In the genomic region with DNA sequence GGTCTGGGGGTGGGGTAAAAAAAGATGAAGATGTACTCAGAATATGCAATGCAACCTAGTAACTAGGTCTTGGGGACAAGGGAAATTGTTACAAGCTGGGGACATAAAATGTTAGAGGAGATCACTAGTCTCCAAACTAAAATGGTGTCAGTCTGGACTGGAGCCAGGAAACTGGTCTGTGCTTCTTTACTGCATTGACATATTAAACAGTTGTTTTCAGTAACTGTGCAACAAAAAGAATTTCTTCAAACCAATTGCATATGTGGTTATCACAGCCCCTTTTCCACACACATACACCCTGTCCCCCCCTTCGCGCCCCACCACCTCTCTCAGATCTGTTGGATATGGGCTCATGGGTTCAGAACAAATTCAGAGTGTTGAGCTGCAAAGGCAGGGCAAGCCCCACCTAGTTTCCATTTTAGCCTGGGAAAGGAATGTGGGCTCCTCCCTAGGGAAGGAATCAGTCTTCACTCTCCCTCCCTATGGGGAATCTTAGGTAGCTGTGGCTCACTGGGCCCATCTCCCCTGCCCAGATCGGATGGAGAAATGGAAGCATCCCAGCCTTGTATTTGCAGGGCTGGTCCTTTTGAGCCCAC, we compare ENCODE assay signal across 14 mouse cellular contexts. TPM values are rescaled to one million over a fixed set of nuclear protein-coding genes. Genes with fewer than 3 reads are reported as not detected.
A peak's percentile ranks its signal among the peaks of the same experiment; 100 is the strongest.
DNase-seq lines count a peak whose midpoint lies in the region; ATAC-seq and TF ChIP-seq lines count a peak whose summit lies in the region.
"Had no signal": no experiment of that assay in that cellular context is flagged by ENCODE, and none has a peak within 500 bp of the region (broad histone marks: within the 10 kb centered on the region; RNA-seq: fewer than 3 reads in every experiment).

No protein-coding gene starts in this region.

- no peaks in the 10 kb centered on the region for H3K27me3 ChIP-seq in kidney, embryonic 14.5 days (ENCODE audit: control insufficient read depth, insufficient read depth, low read length)
- no peaks in the 10 kb centered on the region for H3K27me3 ChIP-seq in embryonic facial prominence, embryonic 14.5 days (replicated peaks; ENCODE audit: control insufficient read depth, insufficient read depth, low read length)

- peak overlapping the region; percentile 75 for H3K27ac ChIP-seq in gastrocnemius, adult 2 months
- peak overlapping the region; percentile 38; the same call in 1 of the 2 replicates for H3K27ac ChIP-seq in kidney, embryonic 14.5 days (ENCODE audit: low read depth, low read length)
- no peak overlapping the region for H3K27ac ChIP-seq in embryonic facial prominence, embryonic 14.5 days (replicated peaks; ENCODE audit: low read depth, low read length)

- no peak overlapping the region for H3K4me2 ChIP-seq in kidney, embryonic 14.5 days (replicated peaks; ENCODE audit: low read depth, low read length)
- H3K4me2 ChIP-seq in embryonic facial prominence, embryonic 14.5 days (ENCODE audit: low read depth, low read length) = no peak overlapping the region

- 0 out of 2 replicates have a peak, but pooled peaks have one; percentile 33 for ATAC-seq in kidney, embryonic 14.5 days (ENCODE audit: low FRiP score, low TSS enrichment)
- no peak for ATAC-seq in embryonic facial prominence, embryonic 14.5 days (ENCODE audit: low read depth)
- ATAC-seq: forebrain, embryonic 16.5 days had no signal

- no peak for DNase-seq in gastrocnemius, adult 2 months
- no peak for DNase-seq in gastrocnemius, adult 8-10 months (ENCODE audit: low spot score in 2 of 2)
- DNase-seq in kidney, adult 11 months = no peak
- DNase-seq in 3T3-L1 (ENCODE audit: low read depth, low spot score) = peak; percentile 82
- peak; percentile 47 for DNase-seq in embryonic facial prominence, embryonic 14.5 days (ENCODE audit: low spot score)
- DNase-seq in left cerebral cortex, postnatal 4 days = no peak
- no peak for DNase-seq in right cerebral cortex, postnatal 14 days
- DNase-seq: adrenal gland, adult 8-10 months; cerebellum, adult 2 months; midbrain, embryonic 14.5 days; spleen, adult 18-20 months; thymus, postnatal 25 days had no signal

- H3K9me3 ChIP-seq in kidney, embryonic 14.5 days (ENCODE audit: control insufficient read depth, low read length) = no peaks in the 10 kb centered on the region
- H3K9me3 ChIP-seq in embryonic facial prominence, embryonic 14.5 days (ENCODE audit: control insufficient read depth, low read length) = no peaks in the 10 kb centered on the region

- H3K4me3 ChIP-seq in gastrocnemius, adult 2 months = no peak overlapping the region
- H3K4me3 ChIP-seq in kidney, embryonic 14.5 days (ENCODE audit: low read length) = no peak overlapping the region
- no peak overlapping the region for H3K4me3 ChIP-seq in embryonic facial prominence, embryonic 14.5 days (ENCODE audit: low read depth, low read length)

- no peak for TF ChIP-seq CTCF in gastrocnemius, adult 2 months (IDR thresholded peaks at IDR 0.05)

- peaks cover 25% of the 10 kb centered on the region for H3K4me1 ChIP-seq in kidney, embryonic 14.5 days (ENCODE audit: control insufficient read depth, insufficient read depth, low read length)
- H3K4me1 ChIP-seq in embryonic facial prominence, embryonic 14.5 days (ENCODE audit: control insufficient read depth, insufficient read depth, low read length) = peaks cover 24% of the 10 kb centered on the region

- 85% methylated on average over 3 of the region's 3 CpGs for WGBS in kidney, embryonic 14.5 days
- WGBS in embryonic facial prominence, embryonic 14.5 days = 73% methylated on average over 3 of the region's 3 CpGs

- no peak overlapping the region for H3K9ac ChIP-seq in kidney, embryonic 14.5 days (ENCODE audit: low read depth, low read length)
- H3K9ac ChIP-seq in embryonic facial prominence, embryonic 14.5 days (ENCODE audit: low read depth, low read length) = no peak overlapping the region

- H3K36me3 ChIP-seq in kidney, embryonic 14.5 days (ENCODE audit: control insufficient read depth, insufficient read depth, low read length) = no peaks in the 10 kb centered on the region
- H3K36me3 ChIP-seq in embryonic facial prominence, embryonic 14.5 days (ENCODE audit: control insufficient read depth, insufficient read depth, low read length) = no peaks in the 10 kb centered on the region

- intact Hi-C loops in gastrocnemius, adult 2 months (cut with DNase I) = no loop called here
- intact Hi-C loops in left cerebral cortex, postnatal 4 days (cut with DNase I) = no loop called here

RNA-seq across cellular contexts. Expression of a gene that starts 43.3 kb away (rescaled TPM):
- total RNA-seq in gastrocnemius, adult 2 months (2021) = 10 to 100 TPM; 63.6 to 92.5 TPM
- total RNA-seq in gastrocnemius, adult 8-10 months (2022) = 10 to 100 TPM; 34.1 to 69.3 (median 46.6) TPM
- polyA plus RNA-seq in kidney, embryonic 14.5 days (2014; fragmentation: Nextera tagmentation; extraction: Ambion mirVana) = 250 and 252 TPM in 2 replicates
- polyA plus RNA-seq in embryonic facial prominence, embryonic 14.5 days (2014; fragmentation: Nextera tagmentation; extraction: Ambion mirVana) = 85.8 and 119 TPM in 2 replicates
- total RNA-seq in left cerebral cortex, postnatal 4 days (2021) = 10 to 100 TPM; 35.5 to 40.3 TPM

RNA-seq across cellular contexts. Expression of a gene that starts 54.6 kb away (rescaled TPM):
- 10 to 100 TPM; 26.3 to 30.2 TPM for total RNA-seq in gastrocnemius, adult 2 months (2021)
- total RNA-seq in gastrocnemius, adult 8-10 months (2022) = 10 to 100 TPM; 25.5 to 29.7 (median 25.7) TPM
- 55.8 and 77.5 TPM in 2 replicates for polyA plus RNA-seq in kidney, embryonic 14.5 days (2014; fragmentation: Nextera tagmentation; extraction: Ambion mirVana)
- 53.9 and 62.1 TPM in 2 replicates for polyA plus RNA-seq in embryonic facial prominence, embryonic 14.5 days (2014; fragmentation: Nextera tagmentation; extraction: Ambion mirVana)
- 10 to 100 TPM; 55.4 to 59.3 TPM for total RNA-seq in left cerebral cortex, postnatal 4 days (2021)

RNA-seq across cellular contexts. Expression of a gene that starts 54.7 kb away (rescaled TPM):
- 10 to 100 TPM; 12.8 to 20.4 TPM for total RNA-seq in gastrocnemius, adult 2 months (2021)
- total RNA-seq in gastrocnemius, adult 8-10 months (2022) = 10 to 100 TPM; 14.3 to 17.1 (median 15.8) TPM
- polyA plus RNA-seq in kidney, embryonic 14.5 days (2014; fragmentation: Nextera tagmentation; extraction: Ambion mirVana) = 31.5 and 33.2 TPM in 2 replicates
- polyA plus RNA-seq in embryonic facial prominence, embryonic 14.5 days (2014; fragmentation: Nextera tagmentation; extraction: Ambion mirVana) = 25.6 and 25.7 TPM in 2 replicates
- 10 to 100 TPM; 27.3 to 30.0 TPM for total RNA-seq in left cerebral cortex, postnatal 4 days (2021)

Comparison
In these comparisons a context has a peak if more than half of its experiments do, and no peak if none do; other contexts are left out.
1. DNase-seq: peak in 3T3-L1 (single experiment) and embryonic facial prominence, embryonic 14.5 days (single experiment); none in gastrocnemius, adult 2 months (single experiment), gastrocnemius, adult 8-10 months (0 of 2), kidney, adult 11 months (single experiment), left cerebral cortex, postnatal 4 days (single experiment) and right cerebral cortex, postnatal 14 days (single experiment).